Mouse (Mus musculus) ovary, postnatal 36 days (tissue): Measurements from ENCODE around the gene Gm13119.
"Not testable (repeated sequence)": the region's sequence is repeated elsewhere in the genome, so short reads cannot be mapped to it uniquely, and the experiment has no call there.

ENCODE experiments used
- DNase-seq: peaks from one replicate; pipeline ENCODE4 v3.0.0; 2022; ENCODE audit warnings: low spot score, mixed read lengths

The Gm13119 gene

DNA sequence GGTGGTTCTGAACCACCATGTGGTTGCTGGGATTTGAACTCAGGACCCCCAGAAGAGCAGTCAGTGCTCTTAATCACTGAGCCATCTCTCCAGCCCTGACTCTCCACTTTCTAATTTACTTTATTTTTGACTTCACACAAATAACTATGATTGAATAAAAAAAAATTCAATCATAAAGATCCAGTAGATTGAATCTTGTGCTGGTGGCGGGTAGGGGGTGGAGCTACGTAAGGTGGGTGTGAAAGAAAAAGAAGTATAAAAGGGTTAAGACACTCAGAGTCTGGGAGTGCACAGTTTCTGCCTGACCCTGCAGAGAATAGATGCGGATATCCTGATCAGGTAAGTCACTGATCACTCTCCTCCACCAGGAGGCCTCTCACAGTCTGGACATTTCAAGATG lies at the start of gene Gm13119:
Gene Gm13119 (plus strand): TSS at position 301 of the 400 bp plus-strand sequence.
- not testable (repeated sequence) for DNase-seq

DNA sequence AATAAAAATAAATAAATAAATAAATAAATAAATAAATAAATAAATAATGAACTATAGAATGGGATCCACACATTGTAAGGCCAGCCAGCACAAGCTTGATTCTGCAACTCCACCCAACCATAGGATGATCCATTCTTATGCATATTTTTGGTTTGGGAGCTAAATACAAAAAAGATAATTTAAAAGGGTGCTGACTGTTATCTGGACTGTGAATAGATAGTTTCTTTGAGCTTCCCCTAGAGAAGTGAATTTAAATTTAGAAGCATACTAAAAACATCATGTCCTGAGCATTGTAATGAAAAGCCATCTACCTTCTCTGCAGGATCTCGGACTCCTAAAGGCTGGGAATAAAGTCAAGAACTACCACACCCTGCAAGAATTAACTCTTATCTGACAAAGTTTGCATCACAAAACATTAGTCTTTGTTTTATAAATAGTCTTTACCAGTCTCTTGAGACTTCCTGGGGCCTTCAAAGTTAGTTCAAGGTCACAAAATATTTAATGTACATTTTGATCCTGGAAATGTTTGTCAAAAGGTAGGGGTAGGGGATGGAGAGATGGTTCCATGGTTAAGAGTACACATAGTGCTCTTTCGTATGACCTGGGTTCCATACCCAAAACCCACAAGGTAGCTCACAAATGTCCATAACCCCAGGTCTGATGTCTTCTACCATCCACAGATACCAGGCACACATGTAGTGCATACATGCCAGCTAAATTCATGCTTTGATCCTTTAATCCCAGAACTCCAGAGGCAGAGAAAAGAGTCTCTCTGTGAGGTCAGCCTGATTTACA lies 44.9 kb upstream of the Gm13119 start:
- DNase-seq, result not testable (repeated sequence)

DNA sequence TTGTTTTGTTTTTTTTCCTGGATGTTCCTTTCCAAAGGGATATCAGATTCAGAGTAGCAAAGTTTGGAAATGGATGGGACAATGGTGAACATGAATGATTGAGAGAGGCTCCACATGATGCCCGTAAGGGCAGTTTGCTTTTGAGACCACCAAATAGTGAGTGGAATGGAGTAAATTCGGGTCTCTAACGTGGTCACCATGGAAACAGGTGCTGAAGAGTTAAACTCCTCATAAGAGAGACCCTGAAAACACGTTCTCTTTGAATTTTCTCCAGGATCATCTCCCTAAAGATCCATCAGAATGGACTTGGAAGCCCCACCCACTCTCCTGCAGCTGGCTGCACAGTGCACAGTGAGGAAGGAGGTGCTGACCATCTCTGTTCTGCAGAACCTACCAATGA lies 27.8 kb upstream of the Gm13119 start, which contains the start of gene Gm13128:
Gene Gm13128 (plus strand): TSS at position 301 of the 400 bp plus-strand sequence.
- DNase-seq, result not testable (repeated sequence)

DNA sequence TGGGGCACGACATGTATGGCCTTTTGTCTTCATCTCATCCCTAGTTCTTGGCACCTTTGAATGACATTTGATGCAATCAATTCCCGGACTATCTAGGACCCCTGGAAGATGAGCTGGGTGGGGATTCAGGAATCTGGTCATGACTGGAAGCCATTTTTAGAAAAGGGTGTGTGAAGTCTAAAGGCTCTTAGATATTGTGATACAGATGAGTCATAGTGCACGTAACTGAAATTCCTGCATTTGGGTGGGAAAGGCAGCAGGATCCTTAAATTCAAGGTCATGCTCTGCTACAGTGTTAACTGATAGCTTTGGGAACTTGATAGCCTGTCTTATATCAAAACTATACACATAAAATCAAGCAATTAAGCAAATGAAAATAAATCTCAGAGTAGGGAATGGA lies 21.9 kb upstream of the Gm13119 start:
- DNase-seq, result not testable (repeated sequence)

DNA sequence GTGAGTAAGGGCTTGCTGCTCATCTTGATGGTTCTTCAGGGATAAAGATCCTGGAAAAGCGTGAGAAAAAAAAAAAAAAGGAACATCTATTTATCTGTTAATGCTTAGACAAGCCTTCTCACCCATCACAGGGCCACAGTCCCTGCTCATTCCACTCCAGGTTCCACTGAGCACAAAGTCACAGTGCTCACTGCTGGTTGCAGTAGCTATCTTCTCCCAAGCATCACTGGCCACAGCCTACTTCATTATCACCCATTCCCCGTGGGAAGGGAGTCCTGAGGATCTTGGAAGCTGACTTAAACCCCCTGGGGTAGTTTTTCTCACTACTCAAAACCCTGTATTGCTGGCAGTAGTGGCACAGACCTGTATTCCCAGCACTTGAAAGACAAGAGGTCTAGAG lies 20.2 kb downstream of the Gm13119 start, which contains the start of gene Pramef20:
Gene Pramef20 (minus strand): TSS at position 23 of the 400 bp plus-strand sequence.
- no peak for DNase-seq

DNA sequence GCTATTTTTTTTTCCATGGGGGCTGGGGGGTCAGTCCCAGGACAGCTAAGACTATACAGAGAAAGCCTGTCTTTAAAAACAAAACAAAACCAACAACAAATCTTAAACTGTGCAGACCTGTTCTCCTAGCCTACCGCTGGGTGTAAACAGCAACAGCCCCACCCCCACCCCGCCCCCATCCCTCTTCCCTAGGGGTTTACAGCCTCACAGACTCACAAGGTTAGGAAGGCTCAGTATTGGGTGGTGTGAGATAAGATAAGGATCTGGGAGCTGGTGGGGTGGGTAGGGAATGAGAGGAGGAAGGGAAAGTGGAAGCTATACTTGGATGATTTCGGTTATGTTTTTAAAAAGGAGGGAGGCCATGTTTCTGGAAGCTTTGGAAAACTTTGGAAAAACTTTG lies 38.6 kb downstream of the Gm13119 start:
- no peak for DNase-seq

DNA sequence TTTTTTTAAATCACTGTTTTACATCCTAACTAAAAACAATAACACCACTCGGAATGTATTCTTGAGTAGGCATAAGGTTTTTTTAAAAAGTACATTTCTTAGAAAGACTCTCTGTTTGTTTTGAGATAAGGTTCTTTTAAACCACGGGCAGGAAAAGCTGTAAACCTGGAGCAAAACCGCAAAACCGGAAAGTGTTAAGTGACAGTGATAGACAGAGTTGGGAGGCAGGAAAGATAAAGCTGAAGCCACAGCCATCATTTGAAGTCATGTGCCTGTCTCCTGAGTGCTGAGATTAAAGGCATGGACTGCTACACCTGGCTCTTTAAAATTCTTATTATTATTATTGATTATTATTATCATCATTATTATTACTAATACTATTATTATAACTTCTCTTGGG lies 45.0 kb downstream of the Gm13119 start:
- DNase-seq, result no peak

DNA sequence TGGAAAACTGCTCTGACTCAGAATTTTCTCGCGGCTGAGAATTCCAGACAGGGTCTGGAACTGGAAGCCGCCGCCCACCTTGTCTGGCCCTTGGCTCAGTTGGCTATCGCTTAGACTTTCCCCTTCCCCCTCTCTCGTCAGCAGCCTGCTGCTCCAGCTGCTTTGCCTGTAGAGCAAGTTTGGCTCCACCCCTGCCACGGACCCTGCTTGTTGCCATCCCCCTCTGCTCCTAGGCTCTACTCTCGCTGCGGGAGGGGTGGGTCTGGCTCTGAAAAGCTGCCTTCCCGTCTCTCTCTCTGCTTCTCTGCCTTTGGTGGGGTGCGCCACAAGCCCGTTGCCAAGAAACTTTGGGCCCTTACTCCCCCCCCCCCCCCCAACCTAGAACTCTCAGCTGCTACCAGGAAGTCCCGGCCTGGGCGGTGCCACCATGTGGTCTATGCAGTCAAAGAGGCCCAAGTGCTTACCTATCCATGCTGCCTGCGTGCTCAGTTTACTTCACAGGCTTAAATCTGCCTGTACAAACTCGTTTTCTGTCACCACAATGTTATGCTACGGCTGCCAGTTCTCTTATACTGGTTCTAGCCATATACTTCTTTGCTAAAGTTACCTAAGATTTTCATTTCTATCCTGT lies 46.8 kb downstream of the Gm13119 start:
- peak; percentile 48 for DNase-seq

DNA sequence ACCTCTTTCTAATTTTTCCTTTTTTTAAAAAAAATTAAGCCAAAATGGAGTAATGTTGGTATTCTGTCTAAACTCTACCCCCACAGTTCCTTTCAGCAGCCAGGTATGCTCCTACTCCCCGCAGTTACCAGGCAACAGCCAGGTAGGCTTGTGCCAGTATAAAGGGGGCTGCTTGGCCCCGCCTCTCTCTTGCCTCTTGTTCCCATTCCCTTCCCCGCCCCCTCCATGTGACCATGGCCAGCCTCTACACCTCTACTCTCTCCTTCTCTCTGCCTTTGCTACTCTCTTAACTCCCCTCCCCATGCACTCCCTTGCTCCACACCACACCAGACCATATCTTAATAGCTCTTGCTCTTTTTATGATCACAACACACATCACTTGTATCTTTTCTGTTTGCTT lies 48.5 kb downstream of the Gm13119 start:
- DNase-seq, result no peak

DNA sequence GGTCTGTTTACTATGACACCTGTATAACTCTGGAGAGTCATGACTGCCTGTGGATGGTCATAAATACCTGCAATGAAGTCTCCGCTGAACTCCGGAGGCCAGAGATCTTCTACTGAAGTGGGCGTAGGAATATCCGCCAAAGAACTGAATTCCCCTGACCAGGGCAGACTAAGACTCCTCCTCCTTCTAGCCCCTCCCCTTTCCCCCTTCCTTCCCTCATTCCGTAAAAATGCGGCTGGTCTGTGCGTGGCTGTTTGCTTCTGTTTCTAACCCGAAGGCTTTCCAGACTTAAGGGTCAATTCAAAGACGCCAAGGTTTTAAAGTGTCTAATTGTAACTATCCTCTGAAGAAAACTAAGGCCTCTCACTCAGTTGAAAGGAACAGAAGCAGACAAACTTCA lies 50.5 kb downstream of the Gm13119 start, which contains the start of gene Pramef12:
Gene Pramef12 (minus strand): TSS at position 175 of the 400 bp plus-strand sequence.
- DNase-seq, result no peak
